Mouse (Mus musculus) midbrain, embryonic 12.5 days (tissue): ENCODE measurements at regions not wholly inside any gene's neighbourhood (a gene's known extent, or its start where the extent isn't known, plus 50 kb on each side); places are given as distances from the start of the nearest gene placed in this dataset.

ENCODE experiments used
- ATAC-seq: fragments of 200-750 bp; cut with Nextera tagmentation; 2 replicates; pipeline ENCODE4 v1.8.0; 2017; ENCODE audit warnings: low read depth, moderate TSS enrichment, moderate library complexity; ENCODE audit not compliant: low FRiP score
- H3K27ac ChIP-seq: fragments of 300-500 bp; sonication (generic); replicated peaks from 2 replicates; pipeline ENCODE4 v1.5.1; 2016; ENCODE audit warnings: mild to moderate bottlenecking
- H3K27me3 ChIP-seq: fragments of 300-500 bp; sonication (generic); 2 replicates; pipeline ENCODE4 v1.6.1; 2016; ENCODE audit warnings: mild to moderate bottlenecking
- H3K36me3 ChIP-seq: fragments of 300-500 bp; sonication (generic); 2 replicates; pipeline ENCODE4 v1.6.1; 2016
- H3K4me1 ChIP-seq: fragments of 300-500 bp; sonication (generic); 2 replicates; pipeline ENCODE4 v1.6.1; 2016
- H3K4me2 ChIP-seq: fragments of 300-500 bp; sonication (generic); replicated peaks from 2 replicates; pipeline ENCODE4 v1.6.1; 2016; ENCODE audit warnings: mild to moderate bottlenecking, moderate library complexity
- H3K4me3 ChIP-seq: fragments of 300-500 bp; sonication (generic); 2 replicates; pipeline ENCODE4 v1.5.1; 2016; ENCODE audit warnings: mild to moderate bottlenecking
- H3K9ac ChIP-seq: fragments of 300-500 bp; sonication (generic); replicated peaks from 2 replicates; pipeline ENCODE4 v1.6.1; 2016; ENCODE audit warnings: mild to moderate bottlenecking, moderate library complexity
- H3K9me3 ChIP-seq: fragments of 300-500 bp; sonication (generic); 2 replicates; pipeline ENCODE4 v1.6.1; 2016; ENCODE audit warnings: mild to moderate bottlenecking
- WGBS: fragments of 180-500 bp; shearing (Covaris S2); methylation state at CpG from one replicate; pipeline ENCODE4 v1.1.7; 2016; 5-methylcytosine and 5-hydroxymethylcytosine counted together

GRCm38 (mm10) chr12:70679701-70680425 is 145.5 kb upstream of the Frmd6 start:
- no peak overlapping the region for H3K4me2 ChIP-seq
- 80% methylated on average over 20 of the region's 20 CpGs for WGBS
- H3K9ac ChIP-seq, result no peak overlapping the region
- no peaks in the 10 kb centered on the region; the same call in 1 of the 2 replicates for H3K27me3 ChIP-seq
- H3K4me1 ChIP-seq, result 0 out of 2 replicates have a peak, but pooled peaks cover 3% of the 10 kb centered on the region
- H3K36me3 ChIP-seq, result no peaks in the 10 kb centered on the region
- no peaks in the 10 kb centered on the region for H3K9me3 ChIP-seq
- ATAC-seq, result no peak
- H3K4me3 ChIP-seq, result no peak overlapping the region
- H3K27ac ChIP-seq, result no peak overlapping the region

DNA sequence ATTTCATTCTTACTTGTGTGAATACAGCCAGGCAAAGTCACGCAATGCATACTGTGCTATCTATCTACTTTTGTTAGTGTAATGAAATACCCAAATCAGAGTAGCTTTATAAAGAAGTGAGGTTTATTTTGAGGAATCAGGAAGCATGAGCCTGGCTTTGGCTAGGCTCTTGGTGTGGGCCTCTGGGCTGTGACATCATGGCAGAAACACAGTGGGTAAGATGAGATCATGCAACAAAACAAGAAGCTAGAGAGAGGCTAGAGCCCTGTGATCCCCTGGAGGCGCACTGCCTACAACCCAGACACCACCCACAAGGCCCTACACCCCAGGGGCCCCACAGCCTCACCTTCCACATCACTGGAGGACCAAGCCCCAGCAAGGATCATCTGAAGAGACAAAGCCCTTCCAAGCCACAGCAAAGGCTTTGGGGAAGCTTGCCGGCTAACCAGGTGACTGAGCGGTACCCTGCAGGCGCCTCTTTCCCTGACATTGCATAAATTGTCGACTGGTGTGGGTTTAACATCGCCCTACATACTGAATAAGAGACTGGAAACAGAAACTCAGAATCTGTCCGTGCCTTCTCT is 143.8 kb upstream of the Frmd6 start:
- Histone ChIP-seq H3K4me1 (peaks cover 7% of the 10 kb centered on the region; the same call in 1 of the 2 replicates), H3K36me3 (no peaks in the 10 kb centered on the region), H3K27ac (no peak overlapping the region), H3K9me3 (no peaks in the 10 kb centered on the region), H3K27me3 (no peaks in the 10 kb centered on the region; the same call in 1 of the 2 replicates), H3K4me3 (no peak overlapping the region), H3K9ac (no peak overlapping the region), H3K4me2 (no peak overlapping the region)
- ATAC-seq, result no peak
- 87% methylated on average over 8 of the region's 8 CpGs for WGBS

- no peaks in the 10 kb centered on the region; the same call in 1 of the 2 replicates for H3K27me3 ChIP-seq
- WGBS, result 91% methylated on average over 9 of the region's 9 CpGs
- no peak for ATAC-seq
These were observed 141.0 kb upstream of the Frmd6 start for GRCm38 (mm10) chr12:70684354-70684753.

GRCm38 (mm10) chr12:70685432-70685831 is 139.9 kb upstream of the Frmd6 start:
- Histone ChIP-seq H3K9me3 (no peaks in the 10 kb centered on the region), H3K4me1 (peaks cover 15% of the 10 kb centered on the region), H3K9ac (no peak overlapping the region), H3K4me3 (no peak overlapping the region), H3K27ac (no peak overlapping the region), H3K4me2 (no peak overlapping the region), H3K36me3 (no peaks in the 10 kb centered on the region), H3K27me3 (no peaks in the 10 kb centered on the region; the same call in 1 of the 2 replicates)
- no peak for ATAC-seq
- 82% methylated on average over 10 of the region's 10 CpGs for whole genome bisulfite sequencing

More at GRCm38 (mm10) chr12:70684354-70684753, 141.0 kb upstream of the Frmd6 start:
- H3K4me1 ChIP-seq, result peaks cover 13% of the 10 kb centered on the region
- H3K9ac ChIP-seq, result no peak overlapping the region
- no peaks in the 10 kb centered on the region for H3K36me3 ChIP-seq
- H3K4me3 ChIP-seq, result no peak overlapping the region
- no peaks in the 10 kb centered on the region for H3K9me3 ChIP-seq
- H3K27ac ChIP-seq, result no peak overlapping the region
- no peak overlapping the region for H3K4me2 ChIP-seq

DNA sequence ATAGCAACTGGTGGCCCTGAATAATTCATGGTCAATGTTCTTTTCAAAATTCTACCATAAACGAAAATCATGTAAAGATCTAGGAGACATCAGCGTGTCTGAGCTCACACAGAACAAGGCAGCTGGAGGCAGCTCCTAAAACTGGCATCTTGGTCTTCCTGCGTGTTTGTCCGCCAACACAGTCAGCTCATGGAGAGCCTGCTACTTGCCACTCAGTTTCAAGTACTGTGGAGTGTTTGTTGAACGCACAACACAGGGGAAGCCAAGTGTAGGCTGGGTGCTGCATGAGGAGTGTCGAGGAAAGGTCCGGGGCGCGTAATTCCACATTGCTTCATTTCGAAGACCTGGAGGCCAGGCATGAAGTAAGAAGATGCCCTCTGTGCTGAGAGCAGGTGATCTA is 139.0 kb upstream of the Frmd6 start:
- no peaks in the 10 kb centered on the region for H3K9me3 ChIP-seq

DNA sequence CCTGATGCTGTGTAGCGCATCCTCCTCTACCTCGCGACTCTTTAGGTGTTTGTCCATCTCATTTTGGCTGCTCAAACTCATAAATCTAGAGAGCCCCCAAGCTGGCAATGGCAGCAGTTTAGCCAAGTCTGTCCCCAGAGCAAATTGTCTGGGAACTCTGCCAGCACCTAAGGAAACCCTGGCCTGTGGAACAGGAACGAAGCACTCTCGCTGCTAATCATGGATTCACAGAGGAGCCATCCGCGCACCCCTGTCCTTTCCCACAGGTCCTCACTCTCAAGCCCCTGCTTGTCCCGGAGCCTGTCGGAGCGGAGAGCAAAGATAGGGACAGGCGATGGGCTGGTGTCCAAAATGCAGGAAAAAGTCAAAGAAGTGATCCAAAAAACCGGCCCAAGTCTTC is 138.3 kb upstream of the Frmd6 start:
- Histone ChIP-seq H3K9ac (no peak overlapping the region), H3K27me3 (no peaks in the 10 kb centered on the region; the same call in 1 of the 2 replicates), H3K4me1 (peaks cover 15% of the 10 kb centered on the region), H3K4me3 (no peak overlapping the region), H3K9me3 (no peaks in the 10 kb centered on the region), H3K27ac (no peak overlapping the region), H3K4me2 (no peak overlapping the region), H3K36me3 (no peaks in the 10 kb centered on the region)
- 95% methylated on average over 12 of the region's 12 CpGs for WGBS
- no peak for ATAC-seq

More for the DNA sequence above, 139.0 kb upstream of the Frmd6 start:
- Histone ChIP-seq H3K4me1 (peaks cover 15% of the 10 kb centered on the region), H3K9ac (no peak overlapping the region), H3K4me2 (no peak overlapping the region), H3K4me3 (no peak overlapping the region), H3K27me3 (no peaks in the 10 kb centered on the region; the same call in 1 of the 2 replicates), H3K36me3 (no peaks in the 10 kb centered on the region), H3K27ac (no peak overlapping the region)
- no peak for ATAC-seq
- 94% methylated on average over 10 of the region's 10 CpGs for WGBS

GRCm38 (mm10) chr12:70695162-70695561 is 130.2 kb upstream of the Frmd6 start:
- H3K27me3 ChIP-seq, result no peaks in the 10 kb centered on the region
- no peak overlapping the region for H3K9ac ChIP-seq
- no peak overlapping the region for H3K4me3 ChIP-seq
- no peaks in the 10 kb centered on the region for H3K4me1 ChIP-seq
- ATAC-seq, result no peak
- 0 out of 2 replicates have a peak, but pooled peaks cover 4% of the 10 kb centered on the region for H3K9me3 ChIP-seq
- no peaks in the 10 kb centered on the region for H3K36me3 ChIP-seq
- H3K4me2 ChIP-seq, result no peak overlapping the region
- no peak overlapping the region for H3K27ac ChIP-seq
- WGBS, result 87% methylated on average over 5 of the region's 5 CpGs

GRCm38 (mm10) chr12:70696256-70696655 is 129.1 kb upstream of the Frmd6 start:
- no peak for ATAC-seq
- Histone ChIP-seq H3K27me3 (no peaks in the 10 kb centered on the region), H3K4me3 (no peak overlapping the region), H3K27ac (no peak overlapping the region), H3K4me1 (no peaks in the 10 kb centered on the region), H3K9ac (no peak overlapping the region), H3K9me3 (0 out of 2 replicates have a peak, but pooled peaks cover 4% of the 10 kb centered on the region), H3K36me3 (no peaks in the 10 kb centered on the region), H3K4me2 (no peak overlapping the region)
- whole genome bisulfite sequencing, result 88% methylated on average over 6 of the region's 6 CpGs

DNA sequence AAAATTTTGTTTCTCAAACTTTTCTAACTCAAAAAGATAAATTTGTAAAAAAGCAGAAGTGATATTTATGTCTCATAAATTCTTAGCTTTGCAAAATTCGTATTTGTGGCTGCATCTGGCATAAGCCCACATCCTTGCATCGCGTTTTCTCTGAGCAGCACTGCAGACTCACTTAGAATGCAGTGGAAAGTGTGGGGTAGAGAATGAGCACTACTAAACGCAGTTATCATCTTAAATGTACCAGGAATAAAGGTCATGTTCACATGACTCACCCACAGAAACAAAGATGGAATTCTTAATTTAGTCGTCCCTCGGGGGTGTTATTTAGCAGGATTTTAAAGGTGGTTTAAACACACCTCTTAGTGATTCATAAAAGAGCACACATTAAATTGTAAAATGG is 126.8 kb upstream of the Frmd6 start:
- ATAC-seq, result no peak

DNA sequence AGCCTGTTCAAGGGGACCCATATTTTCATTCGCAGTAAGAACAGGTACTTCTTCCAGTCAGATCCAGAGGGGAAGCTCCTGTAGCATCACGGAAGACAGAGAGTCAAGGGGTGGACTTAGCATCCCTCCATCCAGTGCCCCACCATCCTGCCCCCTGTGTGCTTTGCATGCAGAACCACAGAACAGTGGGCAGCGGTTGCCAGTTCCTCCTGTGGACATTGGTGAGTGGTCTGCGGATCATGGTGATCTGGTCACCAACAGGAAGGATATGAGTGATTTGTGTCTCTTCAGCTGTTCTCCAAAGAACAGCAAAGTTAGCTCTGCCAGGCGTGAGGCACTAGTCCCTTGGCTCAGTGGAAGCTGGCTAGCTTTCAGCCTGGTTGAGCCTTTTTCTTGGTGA is 122.8 kb upstream of the Frmd6 start:
- H3K9me3 ChIP-seq, result no peaks in the 10 kb centered on the region
- ATAC-seq, result no peak
- 91% methylated on average over 5 of the region's 5 CpGs for WGBS
- no peaks in the 10 kb centered on the region for H3K27me3 ChIP-seq
- no peak overlapping the region for H3K9ac ChIP-seq
- H3K36me3 ChIP-seq, result no peaks in the 10 kb centered on the region
- H3K27ac ChIP-seq, result no peak overlapping the region
- no peak overlapping the region for H3K4me3 ChIP-seq
- no peak overlapping the region for H3K4me2 ChIP-seq
- H3K4me1 ChIP-seq, result no peaks in the 10 kb centered on the region

More for the DNA sequence above, 126.8 kb upstream of the Frmd6 start:
- H3K4me2 ChIP-seq, result no peak overlapping the region
- no peak overlapping the region for H3K9ac ChIP-seq
- 0 out of 2 replicates have a peak, but pooled peaks cover 4% of the 10 kb centered on the region for H3K9me3 ChIP-seq
- H3K27ac ChIP-seq, result no peak overlapping the region
- no peaks in the 10 kb centered on the region for H3K27me3 ChIP-seq
- 89% methylated on average over 6 of the region's 6 CpGs for WGBS
- H3K4me3 ChIP-seq, result no peak overlapping the region
- H3K36me3 ChIP-seq, result no peaks in the 10 kb centered on the region
- H3K4me1 ChIP-seq, result no peaks in the 10 kb centered on the region

DNA sequence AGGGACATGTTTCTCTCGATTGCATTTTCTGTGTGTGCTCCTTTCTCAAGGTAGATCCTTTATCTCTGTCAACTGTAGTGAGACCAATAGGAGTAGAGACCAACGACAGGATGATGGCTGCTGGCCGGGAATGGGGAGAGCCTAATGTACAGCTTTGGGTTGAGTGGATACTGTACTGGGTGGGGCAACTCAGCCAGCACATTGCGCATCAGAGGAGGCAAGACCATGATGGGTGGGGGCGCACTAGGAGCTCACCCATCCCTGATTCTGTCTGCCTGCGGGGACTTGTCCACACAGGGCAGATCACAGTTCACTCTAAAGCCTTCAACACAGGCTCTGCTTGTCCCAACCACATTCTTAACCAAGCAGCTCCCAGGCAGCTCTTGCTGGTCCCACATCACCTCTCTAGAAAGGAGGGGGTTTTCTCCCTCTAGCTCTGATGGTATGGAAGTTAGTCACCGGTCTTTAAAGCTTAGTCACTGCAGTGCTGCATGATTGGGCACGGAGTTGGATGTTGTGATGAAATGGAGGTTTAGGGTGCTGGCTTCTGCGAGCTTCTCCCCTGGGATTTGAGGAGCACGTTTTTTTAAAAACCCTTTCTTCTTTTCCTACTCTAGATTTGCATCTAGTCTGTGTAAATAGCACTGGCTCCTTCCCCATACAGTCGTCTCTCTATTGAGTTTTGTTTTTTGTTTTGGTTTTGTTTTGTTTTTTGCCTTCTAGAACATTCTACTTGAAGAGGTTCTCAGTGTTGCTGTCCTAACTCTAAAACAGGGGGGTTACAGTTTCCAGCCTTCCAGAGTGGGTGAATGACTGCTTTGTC is 118.3 kb upstream of the Frmd6 start:
- Histone ChIP-seq H3K9me3 (no peaks in the 10 kb centered on the region), H3K9ac (no peak overlapping the region), H3K4me1 (no peaks in the 10 kb centered on the region), H3K4me2 (no peak overlapping the region), H3K27ac (no peak overlapping the region), H3K4me3 (no peak overlapping the region), H3K36me3 (no peaks in the 10 kb centered on the region), H3K27me3 (no peaks in the 10 kb centered on the region)
- WGBS, result 89% methylated on average over 11 of the region's 11 CpGs
- ATAC-seq, result no peak
